Mouse (Mus musculus) intestine, embryonic 14.5 days (tissue): ENCODE results near the gene Arhgap10. TPM values are rescaled to one million over a fixed set of nuclear protein-coding genes. Genes with fewer than 3 reads are reported as not detected.

Experiments used
- ATAC-seq: fragments of 200-750 bp; cut with Nextera tagmentation; replicated peaks from 2 replicates; pipeline ENCODE4 v1.8.0; 2017; ENCODE audit warnings: low read depth, moderate number of reproducible peaks, moderate TSS enrichment, moderate library complexity; ENCODE audit not compliant: low FRiP score, low TSS enrichment
- DNase-seq: peaks from one replicate; pipeline ENCODE4 v3.0.0-alpha.2; 2018; ENCODE audit warnings: low spot score
- H3K27ac ChIP-seq: fragments of 300-500 bp; sonication (generic); 2 replicates; pipeline ENCODE4 v1.5.1; 2014; ENCODE audit warnings: low read depth, mild to moderate bottlenecking, control low read depth
- H3K27me3 ChIP-seq: fragments of 300-500 bp; sonication (generic); replicated peaks from 2 replicates; pipeline ENCODE4 v1.6.1; 2014; ENCODE audit warnings: low read length, control low read depth; ENCODE audit not compliant: control insufficient read depth, insufficient read depth
- H3K36me3 ChIP-seq: fragments of 300-500 bp; sonication (generic); 2 replicates; pipeline ENCODE4 v1.6.1; 2014; ENCODE audit warnings: low read length, control low read depth; ENCODE audit not compliant: control insufficient read depth, insufficient read depth
- H3K4me1 ChIP-seq: fragments of 300-500 bp; sonication (generic); replicated peaks from 2 replicates; pipeline ENCODE4 v1.6.1; 2014; ENCODE audit warnings: low read length, control low read depth, mixed read lengths; ENCODE audit not compliant: control insufficient read depth, insufficient read depth
- H3K4me2 ChIP-seq: fragments of 300-500 bp; sonication (generic); 2 replicates; pipeline ENCODE4 v1.6.1; 2014; ENCODE audit warnings: low read length
- H3K4me3 ChIP-seq: fragments of 300-500 bp; sonication (generic); 2 replicates; pipeline ENCODE4 v1.5.1; 2014; ENCODE audit warnings: low read depth, low read length, control low read depth, mixed read lengths
- H3K9ac ChIP-seq: fragments of 300-500 bp; sonication (generic); 2 replicates; pipeline ENCODE4 v1.6.1; 2014; ENCODE audit warnings: mild to moderate bottlenecking, low read length
- H3K9me3 ChIP-seq: fragments of 300-500 bp; sonication (generic); 2 replicates; pipeline ENCODE4 v1.6.1; 2016; ENCODE audit warnings: low read length, control low read depth; ENCODE audit not compliant: control insufficient read depth
- WGBS: fragments of 180-500 bp; shearing (Covaris S2); extraction: QIAGEN DNeasy Blood & Tissue Kit; methylation state at CpG from one replicate; pipeline ENCODE4 v1.1.7; 2014; 5-methylcytosine and 5-hydroxymethylcytosine counted together
- polyA plus RNA-seq: library from polyadenylated mRNA; unstranded; fragments of >200 nt; fragmentation: Nextera tagmentation; extraction: Ambion mirVana; gene quantifications from 2 replicates; pipeline ENCODE4 v1.2.1, GENCODE M21; 2014

The Arhgap10 gene
- polyA plus RNA-seq: 33.6 and 37.0 TPM in 2 replicates

GRCm38 (mm10) chr8:77517301-77518200 is at the start of gene Arhgap10:
Gene Arhgap10, minus strand, starts transcription at chr8:77517953.
- H3K4me1 ChIP-seq: peaks cover 27% of the 10 kb centered on the region
- WGBS: under 1% methylated on average over 74 of the region's 95 CpGs
- H3K9ac ChIP-seq: peak within 1 kb of the TSS; percentile 87
- no peaks in the 10 kb centered on the region for H3K27me3 ChIP-seq
- peak; percentile 90 for DNase-seq
- peak within 1 kb of the TSS; percentile 79 for H3K4me3 ChIP-seq
- H3K4me2 ChIP-seq: peak within 1 kb of the TSS; percentile 80
- no peaks in the 10 kb centered on the region for H3K36me3 ChIP-seq
- ATAC-seq: peak; percentile 93
- H3K9me3 ChIP-seq: no peaks in the 10 kb centered on the region
- peak within 1 kb of the TSS; percentile 93 for H3K27ac ChIP-seq

GRCm38 (mm10) chr8:77561441-77561840 is 43.7 kb upstream of the Arhgap10 start:
- H3K4me1 ChIP-seq: no peaks in the 10 kb centered on the region

GRCm38 (mm10) chr8:77552491-77552890 is 34.7 kb upstream of the Arhgap10 start:
- Histone ChIP-seq H3K9me3 (0 out of 2 replicates have a peak, but pooled peaks cover 4% of the 10 kb centered on the region), H3K9ac (no peak overlapping the region), H3K4me2 (no peak overlapping the region), H3K27me3 (no peaks in the 10 kb centered on the region), H3K36me3 (peaks cover 48% of the 10 kb centered on the region), H3K4me1 (no peaks in the 10 kb centered on the region), H3K4me3 (no peak overlapping the region), H3K27ac (no peak overlapping the region)
- DNase-seq (no peak), ATAC-seq (no peak)
- WGBS: 97% methylated on average over 3 of the region's 3 CpGs

More at GRCm38 (mm10) chr8:77561441-77561840, 43.7 kb upstream of the Arhgap10 start:
- ATAC-seq (no peak), DNase-seq (no peak)
- Histone ChIP-seq H3K9me3 (no peaks in the 10 kb centered on the region), H3K4me2 (no peak overlapping the region), H3K36me3 (peaks cover 89% of the 10 kb centered on the region), H3K9ac (no peak overlapping the region), H3K27me3 (no peaks in the 10 kb centered on the region), H3K4me3 (no peak overlapping the region), H3K27ac (no peak overlapping the region)
- 72% methylated on average over 3 of the region's 3 CpGs for WGBS

GRCm38 (mm10) chr8:77549881-77550580 is 32.3 kb upstream of the Arhgap10 start:
- Histone ChIP-seq H3K4me3 (peak overlapping the region; percentile 75), H3K4me2 (peak overlapping the region; percentile 77), H3K27me3 (no peaks in the 10 kb centered on the region), H3K4me1 (no peaks in the 10 kb centered on the region), H3K9ac (peak overlapping the region; percentile 81), H3K27ac (no peak overlapping the region), H3K9me3 (0 out of 2 replicates have a peak, but pooled peaks cover 4% of the 10 kb centered on the region), H3K36me3 (peaks cover 29% of the 10 kb centered on the region)
- DNase-seq (no peak), ATAC-seq (no peak)
- 16% methylated on average over 7 of the region's 7 CpGs for WGBS

GRCm38 (mm10) chr8:77549121-77549706 is 31.5 kb upstream of the Arhgap10 start, which contains the start of gene Prmt9:
Gene Prmt9, plus strand, starts transcription at chr8:77549397.
- H3K27ac ChIP-seq: peak within 1 kb of the TSS; percentile 64
- no peaks in the 10 kb centered on the region for H3K27me3 ChIP-seq
- 0 out of 2 replicates have a peak, but pooled peaks cover 4% of the 10 kb centered on the region for H3K9me3 ChIP-seq
- DNase-seq: peak; percentile 96
- peak within 1 kb of the TSS; percentile 81 for H3K9ac ChIP-seq
- peaks cover 25% of the 10 kb centered on the region for H3K36me3 ChIP-seq
- peak within 1 kb of the TSS; percentile 75 for H3K4me3 ChIP-seq
- 4% methylated on average over 42 of the region's 42 CpGs for WGBS
- peak; percentile 99 for ATAC-seq
- H3K4me2 ChIP-seq: peak within 1 kb of the TSS; percentile 77
- no peaks in the 10 kb centered on the region for H3K4me1 ChIP-seq

- ATAC-seq (no peak), DNase-seq (no peak)
- no peaks in the 10 kb centered on the region for H3K4me1 ChIP-seq
These were observed 27.9 kb upstream of the Arhgap10 start for GRCm38 (mm10) chr8:77545616-77546015.

GRCm38 (mm10) chr8:77544428-77544827 is 26.7 kb upstream of the Arhgap10 start:
- no peaks in the 10 kb centered on the region for H3K4me1 ChIP-seq
- DNase-seq (no peak), ATAC-seq (no peak)
- H3K36me3 ChIP-seq: no peaks in the 10 kb centered on the region
- H3K27ac ChIP-seq: no peak overlapping the region
- H3K4me3 ChIP-seq: no peak overlapping the region
- H3K27me3 ChIP-seq: no peaks in the 10 kb centered on the region
- no peak overlapping the region for H3K9ac ChIP-seq
- no peaks in the 10 kb centered on the region for H3K9me3 ChIP-seq
- H3K4me2 ChIP-seq: no peak overlapping the region
- WGBS: 74% methylated on average over 3 of the region's 3 CpGs

More at GRCm38 (mm10) chr8:77545616-77546015, 27.9 kb upstream of the Arhgap10 start:
- H3K9me3 ChIP-seq: no peaks in the 10 kb centered on the region
- 90% methylated on average over 4 of the region's 4 CpGs for WGBS
- H3K27me3 ChIP-seq: no peaks in the 10 kb centered on the region
- no peak overlapping the region for H3K9ac ChIP-seq
- H3K27ac ChIP-seq: no peak overlapping the region
- H3K36me3 ChIP-seq: no peaks in the 10 kb centered on the region
- no peak overlapping the region for H3K4me2 ChIP-seq
- H3K4me3 ChIP-seq: no peak overlapping the region

GRCm38 (mm10) chr8:77543152-77543777 is 25.5 kb upstream of the Arhgap10 start:
- no peaks in the 10 kb centered on the region for H3K9me3 ChIP-seq
- no peak overlapping the region for H3K4me3 ChIP-seq
- no peaks in the 10 kb centered on the region for H3K36me3 ChIP-seq
- H3K4me1 ChIP-seq: no peaks in the 10 kb centered on the region
- H3K27me3 ChIP-seq: no peaks in the 10 kb centered on the region
- H3K27ac ChIP-seq: no peak overlapping the region
- no peak overlapping the region for H3K9ac ChIP-seq
- no peak overlapping the region for H3K4me2 ChIP-seq
- 76% methylated on average over 6 of the region's 6 CpGs for WGBS
- ATAC-seq (no peak), DNase-seq (no peak)
